Mouse (Mus musculus): ENCODE results near the gene Ak9. TPM values are rescaled to one million over a fixed set of nuclear protein-coding genes. Genes with fewer than 3 reads are reported as not detected.
"Not testable (repeated sequence)": the region's sequence is repeated elsewhere in the genome, so short reads cannot be mapped to it uniquely, and the experiment has no call there.

The Ak9 gene
- polyA plus RNA-seq, 1 experiment from 2014 or later, result not detected

GRCm38 (mm10) chr10:41365086-41365485 lies 61.3 kb downstream of the Ak9 start:
- H3K4me1 ChIP-seq, result no peaks in the 10 kb centered on the region
- no peaks in the 10 kb centered on the region for H3K9me3 ChIP-seq (replicated peaks)
- no peak overlapping the region for H3K27ac ChIP-seq
- no peak overlapping the region for H3K4me2 ChIP-seq
- WGBS (ENCODE audit: insufficient replicate concordance), result 53% methylated on average over 9 of the region's 9 CpGs
- ATAC-seq, result no peak
- H3K27me3 ChIP-seq (replicated peaks), result 0 out of 2 replicates have a peak, but pooled peaks cover 5% of the 10 kb centered on the region
- no peak overlapping the region for H3K9ac ChIP-seq
- H3K4me3 ChIP-seq, result no peak overlapping the region
- H3K36me3 ChIP-seq, result no peaks in the 10 kb centered on the region

DNA sequence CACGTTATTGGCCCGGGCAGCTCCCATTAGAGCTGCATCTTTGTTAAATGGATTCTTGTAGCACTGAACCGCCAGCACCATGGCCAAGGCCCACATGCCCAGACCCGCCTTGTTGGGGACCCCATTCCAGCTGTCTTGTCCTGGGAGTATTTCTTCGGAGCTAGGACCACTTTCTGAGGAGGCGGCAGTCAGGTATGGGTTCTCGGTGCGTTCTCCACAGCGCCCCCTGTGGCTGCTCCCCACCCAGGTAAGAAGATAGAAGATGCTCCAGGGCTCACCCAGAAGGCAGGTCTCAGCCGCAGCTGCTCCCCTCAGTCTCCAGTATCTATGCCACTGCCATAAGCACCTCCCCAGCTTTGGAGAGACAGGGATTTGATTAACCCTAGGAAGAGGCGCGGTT lies 76.7 kb downstream of the Ak9 start:
- Histone ChIP-seq H3K4me1 (no peaks in the 10 kb centered on the region), H3K27me3 (replicated peaks) (no peaks in the 10 kb centered on the region), H3K4me2 (no peak overlapping the region), H3K4me3 (no peak overlapping the region), H3K9me3 (replicated peaks) (no peaks in the 10 kb centered on the region), H3K27ac (no peak overlapping the region), H3K9ac (no peak overlapping the region), H3K36me3 (no peaks in the 10 kb centered on the region)
- ATAC-seq, result no peak
- 60% methylated on average over 12 of the region's 12 CpGs for WGBS (ENCODE audit: insufficient replicate concordance)

- no peaks in the 10 kb centered on the region for H3K36me3 ChIP-seq
- no peak overlapping the region for H3K27ac ChIP-seq
- no peak overlapping the region for H3K4me2 ChIP-seq
- no peaks in the 10 kb centered on the region for H3K27me3 ChIP-seq (replicated peaks)
- no peak for ATAC-seq
- peaks cover 7% of the 10 kb centered on the region; the same call in 1 of the 2 replicates for H3K4me1 ChIP-seq
- 42% methylated on average over 15 of the region's 15 CpGs for WGBS (ENCODE audit: insufficient replicate concordance)
- no peak overlapping the region for H3K9ac ChIP-seq
- no peaks in the 10 kb centered on the region for H3K9me3 ChIP-seq (replicated peaks)
- no peak overlapping the region for H3K4me3 ChIP-seq
Measured at GRCm38 (mm10) chr10:41385506-41386221, 81.9 kb downstream of the Ak9 start.

- no peak overlapping the region for H3K27ac ChIP-seq
- H3K4me2 ChIP-seq, result no peak overlapping the region
- H3K4me3 ChIP-seq, result no peak overlapping the region
- no peaks in the 10 kb centered on the region for H3K4me1 ChIP-seq
- H3K9ac ChIP-seq, result no peak overlapping the region
- ATAC-seq, result no peak
- no peaks in the 10 kb centered on the region for H3K27me3 ChIP-seq (replicated peaks)
- H3K36me3 ChIP-seq, result no peaks in the 10 kb centered on the region
- WGBS (ENCODE audit: insufficient replicate concordance), result 43% methylated on average over 2 of the region's 2 CpGs
- H3K9me3 ChIP-seq (replicated peaks), result no peaks in the 10 kb centered on the region
Measured at GRCm38 (mm10) chr10:41393555-41393954, 89.8 kb downstream of the Ak9 start.

- H3K9me3 ChIP-seq (replicated peaks), result no peaks in the 10 kb centered on the region
- WGBS (ENCODE audit: insufficient replicate concordance), result 80% methylated on average over 3 of the region's 3 CpGs
- no peak overlapping the region for H3K27ac ChIP-seq
- H3K4me2 ChIP-seq, result no peak overlapping the region
- H3K9ac ChIP-seq, result no peak overlapping the region
- no peaks in the 10 kb centered on the region for H3K4me1 ChIP-seq
- no peak for ATAC-seq
- no peak overlapping the region for H3K4me3 ChIP-seq
- H3K36me3 ChIP-seq, result no peaks in the 10 kb centered on the region
- no peaks in the 10 kb centered on the region for H3K27me3 ChIP-seq (replicated peaks)
Measured at GRCm38 (mm10) chr10:41401097-41401496, 97.3 kb downstream of the Ak9 start.

- Histone ChIP-seq H3K4me2 (no peak overlapping the region), H3K9ac (no peak overlapping the region), H3K27ac (no peak overlapping the region), H3K36me3 (no peaks in the 10 kb centered on the region), H3K4me3 (no peak overlapping the region), H3K27me3 (replicated peaks) (no peaks in the 10 kb centered on the region), H3K4me1 (no peaks in the 10 kb centered on the region), H3K9me3 (replicated peaks) (no peaks in the 10 kb centered on the region)
- 52% methylated on average over 2 of the region's 2 CpGs for WGBS (ENCODE audit: insufficient replicate concordance)
- ATAC-seq, result no peak
Measured at GRCm38 (mm10) chr10:41403364-41403763, 99.6 kb downstream of the Ak9 start.

GRCm38 (mm10) chr10:41403893-41404612 lies 100.3 kb downstream of the Ak9 start:
- Histone ChIP-seq H3K9me3 (replicated peaks) (no peaks in the 10 kb centered on the region), H3K36me3 (no peaks in the 10 kb centered on the region), H3K4me2 (no peak overlapping the region), H3K27me3 (replicated peaks) (no peaks in the 10 kb centered on the region), H3K4me3 (no peak overlapping the region), H3K4me1 (no peaks in the 10 kb centered on the region), H3K9ac (no peak overlapping the region), H3K27ac (no peak overlapping the region)
- 39% methylated on average over 3 of the region's 3 CpGs for WGBS (ENCODE audit: insufficient replicate concordance)
- ATAC-seq, result no peak

GRCm38 (mm10) chr10:41410176-41410575 lies 106.4 kb downstream of the Ak9 start:
- WGBS (ENCODE audit: insufficient replicate concordance), result 69% methylated on average over 4 of the region's 4 CpGs
- H3K4me1 ChIP-seq; H3K4me3 ChIP-seq; H3K27me3 ChIP-seq (replicated peaks); H3K4me2 ChIP-seq; H3K27ac ChIP-seq; ATAC-seq; H3K36me3 ChIP-seq; H3K9ac ChIP-seq; H3K9me3 ChIP-seq (replicated peaks): not testable (repeated sequence)

GRCm38 (mm10) chr10:41410821-41411220 lies 107.0 kb downstream of the Ak9 start:
- H3K4me3 ChIP-seq; H3K9ac ChIP-seq; H3K4me1 ChIP-seq; H3K9me3 ChIP-seq (replicated peaks); H3K4me2 ChIP-seq; ATAC-seq; H3K27ac ChIP-seq; H3K36me3 ChIP-seq; H3K27me3 ChIP-seq (replicated peaks): not testable (repeated sequence)
- WGBS (ENCODE audit: insufficient replicate concordance), result 74% methylated on average over 1 of the region's 1 CpGs

- ATAC-seq, result not testable (repeated sequence)
Measured at GRCm38 (mm10) chr10:41413471-41413870, 109.7 kb downstream of the Ak9 start.

GRCm38 (mm10) chr10:41415368-41415767 lies 111.6 kb downstream of the Ak9 start:
- ATAC-seq; H3K9me3 ChIP-seq (replicated peaks); H3K9ac ChIP-seq; H3K36me3 ChIP-seq; H3K27ac ChIP-seq; H3K4me3 ChIP-seq; H3K4me2 ChIP-seq; H3K27me3 ChIP-seq (replicated peaks); H3K4me1 ChIP-seq: not testable (repeated sequence)
- WGBS (ENCODE audit: insufficient replicate concordance), result 64% methylated on average over 2 of the region's 2 CpGs

More at GRCm38 (mm10) chr10:41413471-41413870, 109.7 kb downstream of the Ak9 start:
- H3K9ac ChIP-seq; H3K4me3 ChIP-seq; H3K9me3 ChIP-seq (replicated peaks); H3K36me3 ChIP-seq; H3K27ac ChIP-seq; H3K4me1 ChIP-seq; H3K4me2 ChIP-seq; H3K27me3 ChIP-seq (replicated peaks): not testable (repeated sequence)
- WGBS (ENCODE audit: insufficient replicate concordance), result 56% methylated on average over 1 of the region's 1 CpGs

- H3K4me3 ChIP-seq, result no peak overlapping the region
- H3K9ac ChIP-seq, result no peak overlapping the region
- H3K27me3 ChIP-seq (replicated peaks), result no peaks in the 10 kb centered on the region
- H3K4me1 ChIP-seq, result no peaks in the 10 kb centered on the region
- no peak for ATAC-seq
- no peak overlapping the region for H3K27ac ChIP-seq
- no peaks in the 10 kb centered on the region for H3K9me3 ChIP-seq (replicated peaks)
- H3K4me2 ChIP-seq, result no peak overlapping the region
- 57% methylated on average over 9 of the region's 9 CpGs for WGBS (ENCODE audit: insufficient replicate concordance)
- H3K36me3 ChIP-seq, result no peaks in the 10 kb centered on the region
Measured at GRCm38 (mm10) chr10:41420496-41421200, 116.9 kb downstream of the Ak9 start.
